Mouse (Mus musculus): ENCODE data around the gene Klkb1.
"Not testable (repeated sequence)": the region's sequence is repeated elsewhere in the genome, so short reads cannot be mapped to it uniquely, and the experiment has no call there.

The Klkb1 gene

DNA sequence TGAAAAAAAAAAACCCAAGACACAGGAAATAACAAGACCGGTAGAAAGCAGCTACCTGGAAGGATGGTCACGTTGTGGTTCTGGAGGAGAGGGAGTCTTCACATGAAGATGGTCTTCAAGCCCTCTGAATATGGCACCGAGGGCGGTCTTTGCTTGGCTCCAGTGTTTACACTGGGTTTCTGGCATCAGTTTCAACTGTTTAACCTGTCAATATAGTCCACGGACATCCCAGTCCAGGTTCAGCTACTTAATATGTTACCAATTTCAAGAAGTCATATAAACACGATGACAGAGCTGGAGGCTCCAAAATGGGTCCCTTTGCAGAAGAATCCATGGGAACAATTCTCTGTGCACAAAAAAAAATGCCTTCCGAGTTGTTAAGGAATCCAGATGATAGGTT, at the start of gene Klkb1:
Gene Klkb1 (minus strand): TSS at position 173 of the 400 bp plus-strand sequence.
- no peak for DNase-seq

DNA sequence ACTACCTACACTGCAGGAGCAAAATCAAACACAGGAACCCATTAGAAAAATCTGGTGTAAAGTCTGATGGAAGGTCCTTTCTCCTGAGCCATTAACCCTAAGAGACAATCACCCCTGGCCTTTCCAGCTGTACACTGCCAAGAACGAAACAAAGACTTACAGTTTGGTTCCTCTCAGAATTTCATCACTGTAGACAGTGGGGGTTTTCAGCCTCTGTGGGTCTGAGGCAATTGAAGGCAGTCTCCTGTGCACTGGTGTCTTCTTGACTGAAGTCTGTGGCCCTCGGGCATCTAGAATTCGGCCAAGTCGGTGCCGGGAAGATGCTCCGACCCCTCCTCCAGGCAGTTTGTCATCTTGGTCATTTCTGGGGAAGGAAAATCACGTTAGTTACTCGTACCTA, 49.6 kb upstream of the Klkb1 start:
- DNase-seq: no peak

DNA sequence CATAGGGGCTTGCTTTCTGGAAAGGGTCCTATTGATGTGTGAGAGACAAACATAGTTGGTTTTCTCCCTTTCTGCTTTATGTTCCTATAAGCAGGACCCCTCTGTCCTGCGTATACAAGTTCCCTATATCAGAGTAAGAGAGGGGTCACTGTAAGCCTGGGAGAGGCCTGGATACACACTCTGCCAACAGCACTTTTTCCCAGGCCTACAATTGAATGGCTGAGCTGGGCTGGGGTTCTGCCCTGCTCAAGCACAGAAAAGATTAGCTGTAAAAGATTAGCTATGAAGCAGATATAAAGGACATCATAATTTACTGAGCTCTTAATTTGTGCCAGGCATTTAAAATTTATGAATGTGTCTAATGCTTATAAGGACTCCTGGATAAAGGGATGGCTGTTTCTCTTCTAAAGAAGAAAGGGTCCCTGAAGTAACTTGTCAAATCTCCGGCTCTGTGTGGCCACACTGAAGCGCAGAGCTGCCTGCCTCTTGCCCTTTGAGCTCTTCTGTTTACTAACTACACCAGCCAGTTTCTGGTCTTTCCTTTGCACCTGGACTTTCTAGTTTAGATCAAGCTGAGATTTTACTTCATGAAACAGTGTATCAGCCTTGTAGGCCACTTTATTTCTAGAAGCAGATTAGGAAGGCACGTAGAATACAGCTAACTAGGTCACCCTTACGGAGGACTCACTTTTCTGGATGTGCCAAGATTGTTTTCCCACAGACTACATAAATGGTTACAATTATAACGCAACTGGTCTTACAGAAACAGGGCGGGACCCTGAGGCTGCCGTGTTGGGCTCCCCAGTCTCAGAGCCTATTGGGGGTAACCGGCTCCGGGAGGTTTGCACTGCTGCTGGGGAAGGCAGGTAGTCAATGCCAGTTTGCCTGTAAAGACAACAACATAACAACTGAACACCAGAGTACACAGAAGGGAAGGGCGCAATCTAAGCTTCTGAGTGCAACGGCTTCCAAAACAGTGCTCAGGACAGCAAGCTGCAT, 47.3 kb upstream of the Klkb1 start:
- DNase-seq: no peak

DNA sequence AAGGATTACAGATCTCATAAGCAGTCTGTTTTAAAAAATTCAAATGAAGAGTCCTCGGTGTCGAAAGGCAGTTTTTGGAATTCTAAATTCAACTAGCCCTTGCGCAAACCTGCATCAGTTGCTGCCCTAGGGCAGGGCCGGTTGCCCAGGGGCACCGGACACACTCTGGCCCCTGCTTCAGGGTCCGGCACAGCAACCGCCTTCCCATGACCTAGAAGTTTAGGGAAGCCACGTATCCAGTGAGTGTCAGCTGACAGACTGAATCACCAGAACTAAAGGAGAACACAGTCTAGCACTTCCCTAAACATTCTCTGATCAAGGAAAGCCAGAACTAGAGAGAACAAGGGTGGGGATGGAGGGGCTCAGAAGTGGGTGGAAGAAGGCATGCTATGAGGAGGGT, 38.8 kb upstream of the Klkb1 start:
- DNase-seq: no peak

DNA sequence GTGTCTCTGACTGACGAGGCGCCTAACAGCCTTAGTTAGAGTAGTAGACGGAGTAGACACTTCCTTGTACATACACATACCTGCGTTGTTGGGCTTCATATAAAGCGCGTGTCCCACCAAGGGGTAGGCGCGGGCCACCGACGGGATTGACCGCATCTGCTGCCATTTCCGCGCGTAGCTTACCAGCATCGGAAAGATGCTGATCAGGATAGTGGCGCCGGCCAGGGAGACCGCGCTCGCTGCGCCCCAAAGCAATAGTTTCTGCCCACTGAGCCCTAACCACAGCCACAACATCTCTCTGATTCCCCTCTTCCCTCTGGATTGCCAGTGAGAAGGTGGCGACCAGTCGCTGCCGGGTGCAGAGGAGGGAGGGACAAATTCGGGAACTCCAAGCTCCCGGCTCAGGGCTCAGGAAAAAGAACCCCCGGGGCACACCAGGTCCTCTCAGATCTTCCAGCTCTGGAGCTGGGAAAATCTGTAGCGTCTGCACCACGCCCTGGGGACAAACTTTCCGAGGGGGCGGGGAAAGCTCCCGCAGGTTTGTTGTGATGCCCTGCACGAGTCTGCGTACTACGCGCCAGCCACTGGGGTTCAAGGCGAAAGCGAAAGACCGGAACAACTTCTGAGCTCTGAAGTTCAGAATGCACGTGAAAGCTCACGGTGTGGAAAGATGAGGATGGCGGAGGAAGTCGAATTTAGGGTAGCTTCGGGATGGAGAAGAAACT, 38.2 kb upstream of the Klkb1 start, which contains the start of gene Cyp4v3:
Gene Cyp4v3 (minus strand): TSS at position 532 of the 725 bp plus-strand sequence.
- DNase-seq: peak; percentile 38

DNA sequence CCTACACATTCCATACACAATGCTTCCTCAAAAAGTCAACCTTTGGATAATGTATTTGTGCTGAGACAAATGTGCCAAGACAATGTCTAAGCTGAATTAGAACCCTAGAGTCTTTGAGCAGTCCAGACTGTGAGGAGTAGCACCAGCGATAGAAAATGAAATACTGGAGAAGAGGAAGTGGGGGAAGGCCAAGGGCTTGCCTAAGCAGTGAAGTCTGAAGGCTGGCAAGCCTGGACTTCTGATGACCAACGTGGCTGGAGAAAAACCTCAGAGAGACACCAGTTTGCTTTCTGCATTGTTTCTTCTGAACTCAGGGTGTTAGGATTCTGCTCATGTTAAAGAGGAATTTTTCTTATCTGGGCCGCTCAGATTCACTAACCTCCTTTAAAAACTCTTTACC, 36.2 kb upstream of the Klkb1 start:
- no peak for DNase-seq

DNA sequence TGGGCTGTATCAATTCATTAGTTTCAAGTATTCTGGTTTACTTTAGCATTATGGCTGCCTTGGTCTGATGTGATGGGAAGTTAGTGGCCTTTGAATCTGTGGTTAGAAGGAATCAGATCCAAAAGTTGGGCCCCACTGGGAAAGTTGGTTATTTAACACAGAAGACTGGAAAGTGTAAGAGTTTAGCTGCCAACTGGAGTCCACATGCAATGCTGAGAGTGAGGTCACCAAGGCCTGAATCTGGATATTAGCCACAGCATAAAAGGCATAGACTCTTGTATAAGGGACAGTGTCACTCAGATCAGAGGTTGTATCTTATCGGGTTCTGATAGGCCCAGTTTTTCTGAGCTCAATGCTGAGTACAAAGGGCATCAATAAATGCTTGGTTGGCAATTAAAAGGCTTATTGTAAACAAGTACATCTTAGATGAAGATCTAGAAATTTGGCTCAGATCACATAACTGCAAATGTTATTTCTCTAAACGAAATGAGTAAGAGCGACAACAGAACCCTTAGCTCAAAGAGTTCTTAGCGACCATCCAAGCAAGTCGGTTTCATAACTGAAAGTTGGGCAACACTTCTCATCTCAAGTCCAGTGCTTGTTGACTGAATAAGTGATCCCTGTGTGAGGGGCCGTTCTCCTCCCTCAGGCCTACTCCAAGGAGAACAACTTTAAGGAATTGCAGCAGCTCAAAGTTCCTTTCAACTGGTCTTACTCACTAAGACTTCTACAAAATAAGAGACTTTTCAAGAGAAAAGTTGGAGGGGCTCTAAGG, 34.7 kb upstream of the Klkb1 start:
- no peak for DNase-seq

DNA sequence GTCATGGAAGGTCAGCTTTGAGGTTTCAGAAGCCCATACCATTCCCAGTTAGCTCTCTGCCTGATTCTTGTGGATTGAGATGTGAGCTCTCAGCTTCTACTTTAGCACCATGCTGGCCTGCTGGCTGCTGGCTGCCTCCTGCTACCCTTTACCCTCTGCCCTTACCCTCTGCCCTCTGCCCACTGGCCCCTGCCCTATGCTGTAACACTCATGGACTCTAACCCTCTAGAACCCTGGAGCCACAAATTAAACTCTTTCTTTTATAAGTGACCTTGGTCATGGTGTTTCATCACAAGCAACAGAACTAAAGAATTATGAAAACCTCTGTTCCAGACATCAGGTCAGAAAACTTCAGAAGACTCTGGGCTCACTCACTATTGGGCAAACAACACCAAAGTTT, 32.4 kb upstream of the Klkb1 start:
- not testable (repeated sequence) for DNase-seq

DNA sequence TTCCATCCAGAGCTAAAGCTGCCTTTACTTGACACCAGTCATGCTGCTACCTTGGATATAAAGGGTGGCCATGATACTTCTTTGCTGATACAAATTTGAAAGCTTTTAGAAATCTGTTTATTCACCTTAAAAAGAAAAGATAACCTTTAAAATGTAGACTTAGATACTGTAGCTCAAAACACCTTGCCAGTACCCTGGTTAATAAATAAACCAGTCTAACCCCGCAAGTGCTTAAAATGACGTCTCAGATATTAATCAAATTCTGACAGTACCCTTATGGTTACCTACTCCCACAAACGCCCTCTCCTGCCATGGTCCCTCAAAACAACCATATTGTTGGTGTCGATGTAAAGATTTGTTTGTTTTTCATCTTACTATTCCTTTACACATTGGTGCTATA, 29.5 kb upstream of the Klkb1 start:
- DNase-seq: no peak

DNA sequence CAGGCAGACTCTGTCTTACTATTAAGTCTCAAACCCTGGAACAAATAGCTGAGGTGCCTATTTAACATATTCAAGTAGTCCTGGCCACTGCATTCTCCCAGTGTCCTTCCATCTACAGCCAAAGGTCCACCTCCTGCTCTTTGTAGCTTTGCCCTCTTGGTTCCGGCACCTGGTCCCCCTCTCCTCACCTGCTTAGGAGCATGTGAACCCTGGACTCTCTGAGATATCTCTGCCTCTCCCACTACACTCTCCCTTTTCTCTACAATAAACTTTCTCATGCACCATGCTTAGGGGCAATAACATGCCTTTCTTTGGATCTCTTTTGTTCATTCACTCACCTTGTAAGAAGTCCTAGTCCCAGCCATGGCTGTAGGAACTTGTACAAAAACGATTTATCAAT, 26.7 kb upstream of the Klkb1 start:
- DNase-seq: no peak

DNA sequence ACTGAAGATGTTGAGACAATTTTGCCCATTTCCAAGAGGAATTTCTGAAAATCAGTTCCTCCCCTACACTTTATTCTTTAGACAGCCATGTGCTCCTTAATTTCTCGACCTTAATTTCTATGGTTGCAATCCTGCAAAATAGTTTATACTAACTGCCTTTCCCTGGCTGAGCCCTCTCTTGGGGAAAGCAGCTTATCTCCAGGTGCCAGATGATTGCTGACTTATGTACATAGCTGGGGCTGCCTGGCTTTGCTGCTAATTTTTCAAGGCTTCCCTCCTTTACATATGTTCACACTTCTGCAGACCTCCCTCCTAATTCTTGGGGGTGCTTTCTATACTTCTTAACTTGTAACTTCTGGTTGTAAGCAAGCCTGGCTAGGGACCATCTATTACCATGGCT, 26.3 kb upstream of the Klkb1 start:
- DNase-seq: no peak

DNA sequence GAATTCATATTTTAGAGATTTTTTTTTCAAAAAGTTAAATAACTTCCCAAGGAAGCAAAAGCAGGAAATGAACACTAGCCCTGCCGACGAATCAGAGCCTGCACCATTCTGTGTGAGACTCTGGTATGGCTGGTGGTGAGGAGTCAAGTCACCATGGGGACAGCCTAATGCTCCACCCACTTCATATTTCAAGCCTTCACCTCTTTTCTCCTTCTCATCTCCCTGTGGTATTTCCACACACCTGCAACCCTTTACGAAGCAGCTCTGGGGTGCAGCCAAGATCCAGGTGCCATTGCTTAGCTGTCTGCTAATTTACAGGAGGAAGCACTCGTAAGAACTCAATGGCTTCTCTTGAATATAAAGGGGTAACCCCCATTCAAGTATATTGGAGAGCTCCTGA, 16.3 kb upstream of the Klkb1 start:
- DNase-seq: no peak

DNA sequence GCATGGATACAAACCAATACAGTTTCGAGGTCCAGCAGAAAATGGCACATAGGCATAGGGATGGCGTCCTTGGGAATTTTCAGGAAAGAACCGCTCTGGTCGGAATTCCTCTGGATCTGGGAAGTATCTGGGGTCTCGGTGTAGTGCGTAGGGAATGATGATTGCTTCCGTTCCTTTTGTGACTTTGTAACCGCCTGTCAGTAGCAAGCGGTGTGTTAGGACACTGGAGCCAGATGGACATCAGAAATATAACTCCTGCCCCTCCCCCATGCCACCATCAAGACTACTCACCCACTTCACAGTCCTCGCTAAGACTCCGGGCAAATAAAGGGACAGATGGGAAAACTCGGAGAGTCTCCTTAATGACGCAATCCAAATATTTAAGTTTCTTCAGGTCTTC, 13.7 kb upstream of the Klkb1 start, which contains the start of gene Gm45753:
Gene Gm45753 (minus strand): TSS at position 101 of the 400 bp plus-strand sequence.
- no peak for DNase-seq

DNA sequence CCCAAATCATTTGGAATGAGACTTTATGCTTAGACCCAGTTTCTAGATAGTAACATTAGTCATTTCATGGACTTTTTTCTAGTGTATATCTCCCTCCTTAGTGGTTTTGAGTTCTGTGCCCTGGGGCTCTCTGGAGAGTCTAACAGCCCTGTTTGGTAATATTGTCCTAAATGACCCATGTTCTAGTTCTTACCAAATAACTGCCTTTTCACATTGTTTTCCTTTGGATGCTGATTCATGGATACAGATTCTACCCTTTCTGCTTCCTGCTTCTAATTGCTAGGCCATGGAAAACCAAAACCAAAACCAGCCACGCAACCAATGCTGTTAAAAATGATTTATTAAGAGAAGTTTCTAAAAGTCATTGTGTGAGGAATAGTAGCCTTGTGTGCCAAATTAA, 10.8 kb upstream of the Klkb1 start:
- no peak for DNase-seq

DNA sequence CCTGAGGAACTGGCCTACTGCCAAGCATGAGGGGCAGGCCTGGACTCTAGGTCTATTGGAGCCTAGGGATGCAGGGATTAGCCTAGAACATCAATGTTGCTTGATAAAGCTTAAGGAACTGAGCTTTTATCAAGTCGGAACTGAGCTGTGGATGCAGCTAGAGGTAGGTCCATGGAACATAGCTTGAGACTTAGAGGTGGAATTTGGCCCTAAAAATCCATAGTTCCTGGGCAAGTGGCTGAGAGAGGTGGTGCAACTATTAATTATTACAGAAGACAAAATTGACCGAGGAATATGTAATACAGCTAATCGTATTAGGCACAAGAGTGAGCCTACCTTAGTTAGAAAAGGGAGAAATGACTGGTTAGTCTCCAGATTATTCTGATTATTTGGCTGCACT, 9.7 kb upstream of the Klkb1 start:
- DNase-seq: no peak

DNA sequence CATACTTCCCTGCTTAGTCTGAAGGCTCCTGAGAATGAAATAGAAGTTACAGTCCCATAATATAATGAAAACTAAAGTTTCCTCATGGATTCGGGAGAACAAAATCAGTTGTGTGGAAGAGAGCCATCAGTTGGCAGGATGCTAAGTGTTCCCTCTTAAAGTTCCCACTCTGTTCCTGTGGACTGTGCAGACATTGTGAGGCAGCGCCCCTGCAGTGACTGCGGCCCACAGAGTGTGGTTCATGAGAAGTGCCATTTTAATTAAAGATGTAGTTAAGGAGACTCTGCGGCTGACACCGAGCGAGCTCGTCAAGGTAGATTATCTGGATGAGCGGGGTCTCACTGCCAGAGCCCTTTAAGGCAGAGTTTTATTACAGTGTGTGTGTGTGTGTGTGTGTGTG, 7.7 kb upstream of the Klkb1 start:
- DNase-seq: no peak

DNA sequence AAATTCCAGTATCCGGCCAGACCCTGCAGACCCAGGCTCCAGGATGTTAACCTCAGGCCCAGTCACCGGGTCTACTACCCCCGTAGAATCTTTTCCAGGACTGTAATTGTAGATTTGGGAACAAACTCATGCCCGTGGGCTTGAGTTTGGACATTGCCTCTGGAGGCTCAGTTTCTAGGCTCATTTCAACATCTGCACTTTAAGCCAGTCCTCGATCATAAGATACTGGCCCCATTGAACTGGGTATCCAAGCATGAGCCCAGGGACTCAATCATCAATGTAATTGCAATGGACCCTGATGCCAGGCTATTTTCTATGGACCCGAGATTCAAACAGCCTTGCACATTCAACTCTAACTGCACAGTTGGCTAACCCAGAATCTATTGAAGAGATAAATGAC, 617 bp upstream of the Klkb1 start:
- no peak for DNase-seq

DNA sequence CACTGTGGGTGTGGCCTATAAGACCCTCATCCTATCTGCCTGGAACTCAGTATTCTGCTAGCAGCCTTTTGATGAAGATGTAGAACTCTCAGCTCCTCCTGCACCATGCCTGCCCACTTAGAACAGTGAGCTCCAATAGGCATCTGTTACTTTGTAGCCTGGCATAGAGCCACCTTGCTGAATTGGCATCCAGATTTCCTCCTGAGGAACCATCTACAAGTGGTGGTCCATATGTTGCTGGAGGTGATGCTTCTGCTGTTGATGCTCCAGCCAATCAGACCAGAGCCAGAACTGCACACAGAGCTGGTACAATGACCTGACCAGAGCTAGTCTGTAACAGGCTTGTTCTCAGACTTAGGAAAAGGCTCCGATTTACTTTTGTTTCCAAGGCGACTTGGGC, 2.9 kb downstream of the Klkb1 start:
- peak; percentile 12 for DNase-seq

DNA sequence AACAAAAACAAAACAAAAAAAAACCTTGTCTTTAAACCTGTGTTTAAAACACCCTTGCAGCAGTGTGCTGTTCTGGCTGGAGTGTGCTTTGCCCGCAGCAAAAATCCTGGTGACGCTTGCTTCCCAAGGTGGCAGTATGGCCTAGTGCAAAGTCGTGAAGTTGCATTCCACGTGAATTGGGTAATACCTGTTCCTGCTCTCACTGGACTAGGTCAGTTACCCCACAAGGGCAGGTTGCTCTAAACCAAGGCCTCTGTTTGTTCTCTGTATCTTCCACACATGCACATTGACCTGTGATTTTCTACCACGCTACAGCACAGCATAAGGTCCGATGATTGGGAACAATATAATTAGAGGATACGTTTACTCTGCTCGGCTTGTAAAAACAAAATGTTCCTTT, 13.0 kb downstream of the Klkb1 start:
- DNase-seq: no peak

DNA sequence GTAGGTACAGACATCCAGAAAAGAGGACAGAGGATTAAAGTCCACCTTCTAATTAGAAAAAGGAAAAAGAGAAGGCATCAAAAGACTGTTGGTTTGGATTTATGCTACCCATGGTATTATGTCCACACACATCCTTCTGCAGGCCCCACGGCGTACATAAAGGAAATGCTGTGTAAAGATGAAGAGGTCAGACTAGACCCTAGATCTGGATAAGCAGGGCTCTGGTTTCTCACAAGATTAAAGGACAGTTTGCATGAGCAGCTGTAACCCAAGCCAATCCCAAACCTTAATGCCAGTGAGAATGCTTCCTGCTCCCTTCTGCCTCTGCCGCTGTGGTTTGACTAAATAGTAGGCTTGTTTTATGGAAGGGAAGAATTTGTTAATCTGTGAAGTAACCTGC, 17.2 kb downstream of the Klkb1 start:
- DNase-seq: no peak

DNA sequence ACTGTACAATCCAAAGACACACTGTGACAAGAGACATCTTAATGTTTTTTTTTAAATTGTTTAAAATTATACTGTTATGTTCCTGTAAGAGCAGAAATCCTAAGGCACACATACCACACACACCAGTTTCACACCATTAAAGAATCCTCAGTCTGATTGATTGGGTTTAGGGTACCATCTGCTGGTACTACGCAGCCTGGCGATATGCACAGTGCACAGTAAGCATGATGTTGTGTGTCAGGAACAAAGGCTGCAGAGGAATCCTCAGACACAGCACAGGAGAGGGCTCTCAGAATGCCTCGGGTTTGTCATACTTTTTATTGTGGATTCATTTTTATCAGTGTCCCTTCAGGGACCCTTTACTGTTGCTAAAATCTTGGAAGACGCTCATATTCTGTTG, 20.3 kb downstream of the Klkb1 start:
- DNase-seq: no peak

DNA sequence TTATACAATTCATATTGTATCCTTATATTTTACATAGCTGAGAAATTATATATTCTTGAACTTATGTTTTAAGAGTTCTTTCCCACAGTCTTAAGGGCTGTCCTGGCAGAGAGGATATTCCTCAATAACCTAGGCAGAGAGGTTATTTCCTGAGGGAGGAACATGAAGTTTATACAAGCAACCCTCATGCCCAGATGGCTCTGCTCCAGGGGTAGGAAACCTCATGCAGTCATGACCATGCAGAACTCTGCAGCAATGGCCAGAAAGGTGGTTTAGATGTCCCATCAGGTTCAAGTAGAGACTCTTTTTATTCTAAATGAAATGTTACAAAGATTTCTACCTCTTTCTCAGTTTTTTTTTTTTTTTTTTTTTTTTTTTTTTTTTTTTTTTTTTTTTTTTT, 25.6 kb downstream of the Klkb1 start:
- no peak for DNase-seq

DNA sequence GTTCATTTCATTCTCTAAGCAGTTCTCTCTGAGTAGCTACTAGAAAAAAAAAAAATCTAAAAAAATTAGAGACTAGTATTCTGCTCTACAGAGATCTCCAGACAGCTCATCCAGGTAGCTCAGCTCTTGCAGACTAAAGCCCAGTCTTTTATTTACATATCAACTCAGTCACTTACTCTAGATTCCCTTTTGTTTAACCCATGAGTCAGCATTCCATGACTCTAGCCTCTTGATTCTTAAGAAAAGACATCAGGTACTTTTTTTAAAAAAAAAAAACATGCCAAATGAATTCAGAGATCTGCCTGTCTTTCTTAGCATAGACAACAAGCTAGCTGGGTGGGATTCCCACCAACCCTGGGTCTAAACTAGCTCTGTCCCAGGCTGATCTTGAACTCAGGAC, 26.2 kb downstream of the Klkb1 start:
- no peak for DNase-seq

Data from right cerebral cortex, postnatal 4 days (tissue).